Mouse (Mus musculus) heart, adult 2 months (tissue): ENCODE results near the gene Vmp1.

Experiments used
- EP300 ChIP-seq: fragments of 200-500 bp; IDR thresholded peaks from 2 replicates; pipeline ENCODE4 v1.6.1; 2011; ENCODE audit warnings: low read depth, low read length, control low read depth; ENCODE audit not compliant: insufficient read depth
- POLR2A ChIP-seq: fragments of 200-500 bp; IDR thresholded peaks from 2 replicates; pipeline ENCODE4 v1.6.1; 2011; ENCODE audit warnings: mild to moderate bottlenecking, low read depth, low read length, control low read depth; ENCODE audit not compliant: insufficient read depth

GRCm38 (mm10) chr11:86573646-86574231 is 109.9 kb downstream of the Vmp1 start:
- no peak for TF ChIP-seq EP300
- no peak for TF ChIP-seq POLR2A
